Mouse (Mus musculus): ENCODE data around the gene Eif4e3. TPM values are rescaled to one million over a fixed set of nuclear protein-coding genes. Genes with fewer than 3 reads are reported as not detected.

Eif4e3 gene
- total and polyA plus RNA-seq, 3 experiments: 9.8 to 16.3 (median 11.8) TPM

- DNase-seq (ENCODE audit: extremely low read depth): peak; percentile 65
- peak overlapping the region; percentile 50; the same call in 1 of the 2 replicates for H3K4me2 ChIP-seq (ENCODE audit: insufficient read depth, low read depth, poor library complexity, severe bottlenecking)
- H3K4me3 ChIP-seq (replicated peaks in 1 of 3; ENCODE audit: low read depth in 2 of 3, low read length in 2 of 3, poor library complexity in 1 of 3): no peak overlapping the region
Observed at GRCm38 (mm10) chr6:99600168-99600793, 66.3 kb downstream of the Eif4e3 start.

GRCm38 (mm10) chr6:99599651-99600050 lies 66.9 kb downstream of the Eif4e3 start:
- Histone ChIP-seq H3K9me3 (replicated peaks; ENCODE audit: low read length) (no peaks in the 10 kb centered on the region), H3K27ac (ENCODE audit: insufficient read depth, low read depth) (no peak overlapping the region), H3K4me2 (ENCODE audit: insufficient read depth, low read depth, poor library complexity, severe bottlenecking) (no peak overlapping the region), H3K79me2 (replicated peaks; ENCODE audit: control insufficient read depth, extremely low read depth, insufficient read depth, poor library complexity, severe bottlenecking) (no peaks in the 10 kb centered on the region), H3K9ac (ENCODE audit: insufficient read depth, low read depth) (no peak overlapping the region), H3K27me3 (replicated peaks) (no peaks in the 10 kb centered on the region), H3K36me3 (replicated peaks in 1 of 2; ENCODE audit: control insufficient read depth in 1 of 2, insufficient read depth in 1 of 2, low read length in 1 of 2) (no peaks in the 10 kb centered on the region), H3K4me3 (replicated peaks in 1 of 3; ENCODE audit: low read depth in 2 of 3, low read length in 2 of 3, poor library complexity in 1 of 3) (no peak overlapping the region), H3K4me1 (ENCODE audit: control insufficient read depth in 1 of 2, insufficient read depth in 2 of 2) (no peaks in the 10 kb centered on the region; a peak in 1 of 4 replicates)
- no peak for TF ChIP-seq MAZ (IDR thresholded peaks at IDR 0.05; ENCODE audit: low read depth, low read length)
- no peak for TF ChIP-seq SMC3 (IDR thresholded peaks at IDR 0.05; ENCODE audit: low read depth, low read length)
- no peak for TF ChIP-seq SIN3A (IDR thresholded peaks at IDR 0.05; ENCODE audit: low read length)
- no peak for TF ChIP-seq UBTF (IDR thresholded peaks at IDR 0.05; ENCODE audit: low read depth, low read length)
- no peak for TF ChIP-seq ELF1 (IDR thresholded peaks at IDR 0.05; ENCODE audit: low read depth, low read length)
- no peak for TF ChIP-seq PAX5 (IDR thresholded peaks at IDR 0.05; ENCODE audit: low read length)
- TF ChIP-seq ZKSCAN1 (IDR thresholded peaks at IDR 0.05; ENCODE audit: borderline replicate concordance, low read depth, low read length): no peak
- TF ChIP-seq MAX (IDR thresholded peaks at IDR 0.05; ENCODE audit: low read length): no peak
- TF ChIP-seq BHLHE40 (IDR thresholded peaks at IDR 0.05; ENCODE audit: low read depth, low read length): no peak
- TF ChIP-seq EP300 (IDR thresholded peaks at IDR 0.05; ENCODE audit: low read length): no peak
- dilution Hi-C loops (cut with MboI; ENCODE audit: extremely low pct_ligation_motif_present, extremely low pct_unique_long_range_greater_than_20kb, low sequenced_read_pairs) (no loop called here), in situ Hi-C loops (cut with MboI; ENCODE audit: low pct_ligation_motif_present, low pct_unique_long_range_greater_than_20kb, low sequenced_read_pairs) (loop anchor here (10.0 to 25.0 kb wide), 2 partner anchors 135 to 1087 kb away; no protein-coding TSS in a partner anchor)
- no peak for DNase-seq (ENCODE audit: extremely low read depth)

More at GRCm38 (mm10) chr6:99600168-99600793, 66.3 kb downstream of the Eif4e3 start:
- Histone ChIP-seq H3K9ac (ENCODE audit: insufficient read depth, low read depth) (no peak overlapping the region), H3K27me3 (replicated peaks) (no peaks in the 10 kb centered on the region), H3K4me1 (ENCODE audit: control insufficient read depth in 1 of 2, insufficient read depth in 2 of 2) (no peaks in the 10 kb centered on the region; a peak in 1 of 4 replicates), H3K27ac (ENCODE audit: insufficient read depth, low read depth) (no peak overlapping the region), H3K36me3 (replicated peaks in 1 of 2; ENCODE audit: control insufficient read depth in 1 of 2, insufficient read depth in 1 of 2, low read length in 1 of 2) (no peaks in the 10 kb centered on the region), H3K79me2 (replicated peaks; ENCODE audit: control insufficient read depth, extremely low read depth, insufficient read depth, poor library complexity, severe bottlenecking) (no peaks in the 10 kb centered on the region), H3K9me3 (replicated peaks; ENCODE audit: low read length) (no peaks in the 10 kb centered on the region)
- TF ChIP-seq RAD21 (IDR thresholded peaks at IDR 0.05; ENCODE audit: low read depth, low read length) (peak; percentile 90), BHLHE40 (IDR thresholded peaks at IDR 0.05; ENCODE audit: low read depth, low read length) (peak; percentile 93), SMC3 (IDR thresholded peaks at IDR 0.05; ENCODE audit: low read depth, low read length) (peak; percentile 71), USF2 (conservative IDR thresholded peaks at IDR 0.05; ENCODE audit: low read depth, low read length) (no peak), SIN3A (IDR thresholded peaks at IDR 0.05; ENCODE audit: low read length) (no peak), ZNF384 (IDR thresholded peaks at IDR 0.05; ENCODE audit: low read depth, low read length) (peak; percentile 88), CTCF (conservative IDR thresholded peaks at IDR 0.05 in 1 of 2, IDR thresholded peaks at IDR 0.05 in 1 of 2; ENCODE audit: low read depth in 2 of 2, low read length in 2 of 2) (peak in 1 of 2 experiments; percentile 75; a peak in 2 of 4 replicates), MAX (IDR thresholded peaks at IDR 0.05; ENCODE audit: low read length) (no peak)
- dilution Hi-C loops (cut with MboI; ENCODE audit: extremely low pct_ligation_motif_present, extremely low pct_unique_long_range_greater_than_20kb, low sequenced_read_pairs) (no loop called here), in situ Hi-C loops (cut with MboI; ENCODE audit: low pct_ligation_motif_present, low pct_unique_long_range_greater_than_20kb, low sequenced_read_pairs) (no loop called here)
